Mouse (Mus musculus) heart, adult 2 months (tissue): ENCODE results near the gene Atp11a. TPM values are rescaled to one million over a fixed set of nuclear protein-coding genes. Genes with fewer than 3 reads are reported as not detected.

Experiments
- DNase-seq, 2 experiments: peaks; one replicate each; pipeline ENCODE4 v3.0.0; 2021
- H3K27ac ChIP-seq: fragments of 200-600 bp; 2 replicates; pipeline ENCODE4 v1.8.1; 2022
- H3K27me3 ChIP-seq: fragments of 200-500 bp; 2 replicates; pipeline ENCODE4 v1.6.1; 2012; ENCODE audit warnings: mild to moderate bottlenecking, low read length, inconsistent platforms, mixed read lengths; ENCODE audit not compliant: control insufficient read depth, insufficient read depth
- H3K36me3 ChIP-seq: fragments of 200-500 bp; 2 replicates; pipeline ENCODE4 v1.6.1; 2012; ENCODE audit warnings: low read length, inconsistent platforms; ENCODE audit not compliant: control insufficient read depth, insufficient read depth
- H3K4me1 ChIP-seq: fragments of 200-500 bp; 2 replicates; pipeline ENCODE4 v1.6.1; 2011; ENCODE audit warnings: low read length; ENCODE audit not compliant: control insufficient read depth, insufficient read depth
- H3K4me3 ChIP-seq: fragments of 200-600 bp; 2 replicates; pipeline ENCODE4 v1.8.1; 2022
- H3K79me2 ChIP-seq: fragments of 200-500 bp; replicated peaks from 2 replicates; pipeline ENCODE4 v1.6.1; 2012; ENCODE audit warnings: mild to moderate bottlenecking, inconsistent platforms, low read length, moderate library complexity, mixed read lengths; ENCODE audit not compliant: control insufficient read depth, insufficient read depth
- H3K9ac ChIP-seq: fragments of 200-500 bp; 2 replicates; pipeline ENCODE4 v1.6.1; 2012; ENCODE audit warnings: low read depth, mild to moderate bottlenecking, control low read depth, inconsistent platforms, low read length, mixed read lengths
- CTCF ChIP-seq: fragments of 200-600 bp; IDR thresholded peaks from 2 replicates; pipeline ENCODE4 v1.8.1; 2022; ENCODE audit warnings: antibody characterized with exemption, mild to moderate bottlenecking, moderate library complexity
- EP300 ChIP-seq: fragments of 200-500 bp; IDR thresholded peaks from 2 replicates; pipeline ENCODE4 v1.6.1; 2011; ENCODE audit warnings: low read depth, low read length, control low read depth; ENCODE audit not compliant: insufficient read depth
- POLR2A ChIP-seq: fragments of 200-500 bp; IDR thresholded peaks from 2 replicates; pipeline ENCODE4 v1.6.1; 2011; ENCODE audit warnings: mild to moderate bottlenecking, low read depth, low read length, control low read depth; ENCODE audit not compliant: insufficient read depth
- WGBS: fragments of 180-500 bp; shearing (Covaris S2); methylation state at CpG from one replicate; pipeline ENCODE4 v1.1.7; 2018; 5-methylcytosine and 5-hydroxymethylcytosine counted together
- intact Hi-C: fragments of 180-260 bp; cut with DNase I; formaldehyde crosslinking; loops from one replicate; pipeline ENCODE4 v1.15.1; 2025
- polyA plus RNA-seq: library from polyadenylated mRNA; depleted of rRNA; stranded (reverse); fragments of >200 nt; gene quantifications from 2 replicates; pipeline ENCODE4 v1.2.3, GENCODE M21; 2012
- total RNA-seq, 2 experiments: library from RNA; stranded (reverse); gene quantifications; 2 replicates each; pipeline ENCODE4 v1.2.3; 2021

The Atp11a gene
- total and polyA plus RNA-seq, 3 experiments = 56.0 to 80.1 (median 79.5) TPM

GRCm38 (mm10) chr8:12895535-12896150 is 138.8 kb downstream of the Atp11a start:
- intact Hi-C loops = loop anchor here (2.0 to 5.0 kb wide), 4 partner anchors 55 to 312 kb away; no protein-coding TSS in a partner anchor
- Histone ChIP-seq H3K27ac (no peak overlapping the region), H3K9ac (no peak overlapping the region), H3K27me3 (no peaks in the 10 kb centered on the region), H3K4me3 (no peak overlapping the region), H3K36me3 (no peaks in the 10 kb centered on the region), H3K79me2 (no peaks in the 10 kb centered on the region), H3K4me1 (peaks cover 6% of the 10 kb centered on the region)
- TF ChIP-seq CTCF = peak; percentile 67
- TF ChIP-seq EP300 = no peak
- WGBS = 46% methylated on average over 9 of the region's 9 CpGs
- DNase-seq = no peak

- H3K4me3 ChIP-seq = peak overlapping the region; percentile 14; the same call in 1 of the 2 replicates
- WGBS = 34% methylated on average over 13 of the region's 13 CpGs
- H3K36me3 ChIP-seq = no peaks in the 10 kb centered on the region
- no peaks in the 10 kb centered on the region for H3K27me3 ChIP-seq
- no peaks in the 10 kb centered on the region for H3K79me2 ChIP-seq
- DNase-seq = peak; percentile 45 to 53
- no peak overlapping the region for H3K9ac ChIP-seq
- intact Hi-C loops = loop anchor here (1.0 to 5.0 kb wide), 6 partner anchors 9 to 311 kb away; no protein-coding TSS in a partner anchor
- peak overlapping the region; percentile 79 for H3K27ac ChIP-seq
- TF ChIP-seq CTCF (peak; percentile 91), POLR2A (no peak), EP300 (peak; percentile 74; the same call in 1 of the 2 replicates)
- peaks cover 6% of the 10 kb centered on the region for H3K4me1 ChIP-seq
Observed at GRCm38 (mm10) chr8:12896494-12897373, 139.9 kb downstream of the Atp11a start.

DNA sequence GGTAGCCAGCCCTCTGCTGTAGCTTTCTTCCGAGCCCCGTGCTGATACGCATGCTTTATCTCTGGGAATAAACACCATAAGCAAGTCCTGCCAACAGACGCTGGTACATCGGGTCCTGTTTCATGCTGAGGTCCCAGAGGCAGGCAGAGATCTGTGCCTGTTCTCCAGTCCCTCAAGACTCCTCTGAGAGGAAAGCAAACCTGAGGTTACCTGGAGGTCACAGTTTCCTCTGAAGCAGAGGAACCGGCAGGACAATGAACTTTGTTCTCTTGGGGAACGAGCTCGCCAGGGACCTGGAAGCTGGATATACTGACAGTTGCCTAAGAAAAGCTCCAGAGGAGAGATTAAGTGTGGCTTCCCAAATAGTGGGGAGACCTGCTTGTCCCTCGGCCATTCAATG is 141.0 kb downstream of the Atp11a start:
- H3K4me3 ChIP-seq = no peak overlapping the region
- TF ChIP-seq EP300 (peak; percentile 59; the same call in 1 of the 2 replicates), CTCF (no peak), POLR2A (peak; percentile 76)
- H3K27me3 ChIP-seq = no peaks in the 10 kb centered on the region
- H3K36me3 ChIP-seq = no peaks in the 10 kb centered on the region
- DNase-seq = peak; percentile 55 to 64
- peak overlapping the region; percentile 29 for H3K9ac ChIP-seq
- 24% methylated on average over 9 of the region's 9 CpGs for WGBS
- intact Hi-C loops = loop anchor here (1.0 to 5.0 kb wide), 6 partner anchors 7 to 309 kb away; no protein-coding TSS in a partner anchor
- H3K79me2 ChIP-seq = no peaks in the 10 kb centered on the region
- peak overlapping the region; percentile 79 for H3K27ac ChIP-seq
- peaks cover 6% of the 10 kb centered on the region for H3K4me1 ChIP-seq

DNA sequence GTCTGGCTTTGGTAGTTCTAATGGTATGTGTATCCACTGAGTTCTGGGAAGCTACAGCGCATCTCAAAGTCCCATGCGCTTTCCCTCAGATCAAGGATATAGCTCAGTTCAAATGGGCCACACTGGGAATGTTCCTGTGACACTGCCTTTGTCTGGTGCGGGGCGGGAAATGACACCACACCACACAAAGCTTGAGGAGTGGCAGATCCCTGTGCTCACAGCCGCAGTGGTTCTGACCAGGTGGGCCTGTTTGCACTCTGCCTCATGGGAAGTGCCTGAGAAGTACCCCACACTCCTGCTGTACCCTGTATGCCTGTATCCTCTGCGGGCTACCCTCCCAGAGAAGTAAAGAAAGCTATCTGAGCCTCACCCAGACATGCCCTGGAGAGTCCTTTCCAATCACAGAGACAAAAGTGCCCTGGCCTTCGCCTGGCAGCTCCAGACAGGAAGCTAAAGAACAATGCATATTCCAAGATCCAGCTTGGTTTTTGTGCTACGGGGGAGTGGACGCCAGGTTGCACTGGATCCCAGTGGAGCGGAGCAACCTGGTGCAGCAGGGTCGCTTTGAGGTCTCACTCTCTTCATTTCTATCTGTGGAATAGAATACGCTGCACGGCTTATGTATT is 147.1 kb downstream of the Atp11a start:
- no peaks in the 10 kb centered on the region for H3K79me2 ChIP-seq
- H3K4me3 ChIP-seq = no peak overlapping the region
- H3K27ac ChIP-seq = peak overlapping the region; percentile 74
- WGBS = 50% methylated on average over 13 of the region's 13 CpGs
- TF ChIP-seq CTCF (no peak), POLR2A (no peak; the same call in 1 of the 2 replicates), EP300 (peak; percentile 53; the same call in 1 of the 2 replicates)
- DNase-seq = peak; percentile 36 to 43
- peak overlapping the region; percentile 9; the same call in 1 of the 2 replicates for H3K9ac ChIP-seq
- H3K4me1 ChIP-seq = peaks cover 38% of the 10 kb centered on the region
- no peaks in the 10 kb centered on the region for H3K36me3 ChIP-seq
- intact Hi-C loops = no loop called here
- H3K27me3 ChIP-seq = no peaks in the 10 kb centered on the region

DNA sequence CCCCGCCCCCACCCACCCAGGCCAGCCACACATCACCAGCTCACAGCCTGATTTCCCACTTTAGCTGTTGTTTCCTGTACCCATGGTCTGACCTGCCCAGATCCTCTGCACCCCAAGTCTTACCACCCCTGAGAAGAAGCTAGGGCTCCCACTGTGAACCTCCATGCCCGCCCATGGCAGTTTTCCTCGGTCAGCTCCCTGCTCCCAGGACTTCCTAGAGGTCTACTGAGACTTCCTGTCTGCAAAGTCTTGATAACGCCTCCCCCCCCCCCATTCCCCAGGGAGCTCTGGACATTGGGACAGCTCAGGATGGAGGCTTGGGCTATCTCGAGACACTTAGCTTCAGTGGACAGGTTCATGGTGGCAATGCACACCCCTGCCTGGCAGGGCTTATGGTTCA is 148.3 kb downstream of the Atp11a start:
- Histone ChIP-seq H3K4me3 (no peak overlapping the region), H3K27me3 (no peaks in the 10 kb centered on the region), H3K9ac (no peak overlapping the region), H3K79me2 (no peaks in the 10 kb centered on the region), H3K27ac (peak overlapping the region; percentile 74), H3K4me1 (peaks cover 36% of the 10 kb centered on the region), H3K36me3 (no peaks in the 10 kb centered on the region)
- intact Hi-C loops = loop anchor here (1.0 kb wide), 2 partner anchors 8 to 21 kb away; no protein-coding TSS in a partner anchor
- WGBS = 44% methylated on average over 5 of the region's 5 CpGs
- no peak for DNase-seq
- TF ChIP-seq EP300 (no peak), POLR2A (no peak), CTCF (no peak)
